Mouse (Mus musculus): ENCODE results near the gene Stx11.

DNA sequence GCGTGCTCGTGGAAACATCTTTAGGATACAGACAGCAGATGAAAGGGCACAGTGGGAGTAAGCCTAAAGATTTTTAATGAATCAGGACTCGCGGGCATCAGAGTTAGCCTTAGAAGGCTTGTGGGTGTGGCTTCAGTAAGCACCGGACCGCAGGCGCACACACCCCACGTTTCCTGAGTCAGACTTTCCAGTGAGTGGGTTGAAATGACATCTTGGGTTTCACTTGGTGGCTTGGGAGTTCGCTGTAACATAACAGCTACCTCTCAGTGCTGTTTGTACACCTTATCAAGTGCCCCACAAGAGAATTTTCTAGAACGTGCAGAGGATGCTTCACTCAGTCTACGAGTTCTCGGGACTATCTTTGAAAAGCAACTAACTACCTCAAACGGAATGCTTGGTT is 75.7 kb downstream of the Stx11 start:
- no peak for TF ChIP-seq CTCF (conservative IDR thresholded peaks at IDR 0.05; ENCODE audit: insufficient read depth, insufficient read length, low read depth, low read length)
- no peak for TF ChIP-seq POLR2A (IDR thresholded peaks at IDR 0.05; ENCODE audit: low read depth, low read length)
